Mouse (Mus musculus) embryonic fibroblast, embryonic 13.5 days (primary cell): ENCODE results near the gene Fndc9.

Experiments
- CTCF ChIP-seq: IDR thresholded peaks from 2 replicates; pipeline ENCODE4 v1.5.1; 2011; ENCODE audit warnings: mild to moderate bottlenecking, control low read depth, low read length, moderate library complexity, borderline replicate concordance; ENCODE audit not compliant: insufficient read depth
- POLR2A ChIP-seq: IDR thresholded peaks from 2 replicates; pipeline ENCODE4 v1.6.1; 2011; ENCODE audit warnings: low read depth, mild to moderate bottlenecking, control low read depth, low read length, moderate library complexity

DNA sequence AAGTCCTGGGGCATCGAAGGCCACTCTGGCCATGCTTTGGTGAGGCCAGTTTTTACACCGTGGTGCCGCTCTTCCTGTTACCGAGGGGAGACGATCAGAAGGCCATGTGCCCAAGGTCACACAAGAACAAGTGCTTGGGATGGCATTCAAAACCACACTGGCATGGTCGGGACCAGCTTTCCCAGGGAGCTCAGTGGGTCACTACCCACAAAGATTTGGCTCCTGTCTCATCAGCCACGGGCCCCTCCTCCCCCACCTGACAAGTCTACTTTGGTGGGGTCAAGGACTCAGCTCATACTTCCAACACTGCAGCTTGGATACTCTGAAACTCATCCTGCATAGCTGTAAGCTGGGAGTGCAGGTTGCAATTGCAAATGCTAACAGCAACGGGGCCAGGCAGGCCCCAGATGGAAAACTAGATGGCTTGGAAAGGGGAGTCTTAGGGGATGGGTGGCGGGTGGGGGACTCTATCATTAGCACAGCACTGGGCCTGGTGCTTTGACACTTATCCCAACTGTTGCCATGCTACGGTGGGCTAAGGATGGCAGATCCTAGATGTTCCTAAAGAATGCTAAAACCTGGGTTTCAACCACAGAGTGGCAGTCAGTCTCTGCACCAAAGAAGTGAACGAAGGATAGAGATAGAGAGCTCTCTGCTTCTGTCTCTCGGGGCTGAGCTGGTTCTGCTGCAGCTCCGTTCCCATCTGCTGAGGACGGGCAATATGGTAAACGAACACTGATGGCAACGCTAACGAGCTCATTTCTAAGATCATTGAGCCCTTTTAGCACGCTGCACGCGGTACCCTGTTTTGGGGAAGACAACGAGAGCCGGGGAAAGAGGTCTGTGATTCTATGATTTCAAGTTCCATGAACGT lies 9.6 kb downstream of the Fndc9 start:
- TF ChIP-seq CTCF (no peak), POLR2A (no peak)
